Mouse (Mus musculus): ENCODE data around the gene Gm17622. TPM values are rescaled to one million over a fixed set of nuclear protein-coding genes. Genes with fewer than 3 reads are reported as not detected.

Gm17622 gene
- not detected for total RNA-seq (2021)
- long read RNA-seq, experiment 1 = 0 reads
- long read RNA-seq, experiment 2 = 0 reads

DNA sequence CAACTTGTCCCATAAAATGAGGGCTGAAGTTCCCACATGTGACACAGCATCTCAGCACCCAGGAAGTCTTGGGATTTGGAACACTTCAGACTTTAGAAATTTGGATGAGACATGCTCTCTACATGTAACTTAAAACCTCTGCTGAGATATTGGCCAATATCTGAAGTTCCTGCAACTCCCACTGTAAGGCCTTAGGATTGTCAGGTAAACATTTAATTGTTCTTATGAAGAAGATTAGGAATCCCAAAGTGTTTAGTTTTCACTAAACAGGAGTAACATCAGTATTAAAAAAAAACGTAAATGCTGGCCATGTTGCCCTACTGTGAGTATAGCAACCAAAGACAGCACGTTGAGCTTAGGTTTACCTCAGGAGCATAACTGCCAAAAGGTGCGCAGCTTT is at the start of gene Gm17622:
Gm17622 (plus strand) TSS at position 301 of the 400 bp plus-strand sequence.
- DNase-seq (ENCODE audit: low spot score in 2 of 2) = no peak
- intact Hi-C loops (cut with DNase I) = no loop called here

DNA sequence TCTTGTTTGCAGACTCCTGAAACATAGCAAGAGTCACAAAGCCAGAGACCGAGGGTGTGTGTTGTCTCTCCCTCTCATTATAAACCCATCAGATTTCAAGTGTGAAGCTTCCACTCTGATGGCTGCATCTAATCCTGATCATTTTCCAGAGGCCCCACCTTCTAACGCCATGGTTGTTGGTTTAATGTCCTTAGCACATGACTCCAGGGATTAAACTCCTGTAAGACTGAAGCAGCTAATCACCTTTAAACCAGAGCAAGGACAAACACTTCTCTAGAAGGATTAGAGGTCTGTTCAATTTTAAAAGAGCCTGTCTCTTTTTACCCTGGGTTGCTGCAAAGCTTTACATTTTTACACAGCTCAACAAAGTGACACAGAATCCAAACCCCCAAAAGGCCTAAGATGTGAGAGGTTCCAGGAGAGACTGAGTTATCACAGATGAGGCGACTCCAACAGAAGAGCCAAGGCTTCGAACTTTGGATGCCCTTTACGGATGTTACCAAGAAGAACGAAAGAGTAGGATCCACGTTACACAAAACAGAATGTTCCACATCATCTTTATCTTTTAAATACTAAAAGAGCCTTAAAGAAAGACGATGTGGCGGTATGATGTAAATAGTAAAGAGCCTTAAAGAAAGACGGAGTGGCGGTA is 40.2 kb upstream of the Gm17622 start:
- intact Hi-C loops (cut with DNase I) = no loop called here
- DNase-seq (ENCODE audit: low spot score in 2 of 2) = no peak

DNA sequence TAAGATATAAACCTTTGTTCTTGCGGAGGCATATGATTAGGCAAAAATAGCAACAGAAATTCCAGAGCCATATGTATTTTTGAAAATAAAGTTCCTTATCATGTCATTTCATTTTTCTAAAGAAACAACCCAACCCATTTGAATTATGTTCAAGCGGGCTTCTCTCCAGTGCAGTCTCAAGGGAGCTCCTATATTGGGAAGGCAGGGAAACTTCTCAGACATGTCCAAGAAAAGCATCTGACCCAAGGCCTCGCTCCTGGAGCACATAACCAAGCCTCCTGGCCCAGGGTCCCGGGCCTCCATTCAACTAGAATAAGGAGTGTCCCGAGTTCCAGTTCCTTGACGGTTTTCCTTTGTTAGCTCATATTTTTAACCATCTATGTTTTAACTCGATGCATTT is 39.7 kb upstream of the Gm17622 start:
- DNase-seq (ENCODE audit: low spot score in 2 of 2) = no peak

DNA sequence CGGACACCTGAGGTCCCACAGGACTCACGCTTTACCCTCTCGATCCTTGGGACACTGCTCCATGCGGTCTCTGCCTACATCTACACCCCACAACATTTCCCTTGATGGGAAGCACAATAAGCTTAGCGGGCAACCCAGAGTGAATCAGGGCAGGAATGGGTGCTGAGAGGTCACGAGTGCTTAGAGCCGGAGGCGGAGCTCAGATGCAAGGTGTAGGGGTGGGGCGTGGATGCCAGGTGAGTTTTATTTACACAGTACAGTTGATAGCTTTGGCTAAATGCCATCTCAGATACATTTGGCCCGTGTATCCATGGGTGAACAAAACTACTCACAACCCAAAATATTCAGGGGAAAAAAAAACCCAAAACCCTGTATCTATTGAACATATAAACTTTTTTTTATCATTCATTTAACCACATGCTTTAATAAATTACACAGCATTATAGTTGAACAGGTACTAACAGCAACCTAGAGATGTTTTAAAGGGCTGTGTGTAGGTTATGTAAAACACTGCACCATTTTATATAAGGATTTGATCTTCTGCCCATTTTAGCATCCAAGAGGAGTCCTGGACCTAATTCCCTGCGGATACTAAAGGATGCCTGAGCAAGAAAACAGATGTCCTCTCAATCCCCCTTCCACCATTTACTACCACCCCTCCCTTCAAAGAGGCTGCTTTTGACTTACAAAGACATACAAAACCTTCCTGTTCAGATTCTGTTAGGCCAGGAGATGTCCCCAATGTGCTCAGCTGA is 39.0 kb upstream of the Gm17622 start:
- intact Hi-C loops (cut with DNase I) = no loop called here
- DNase-seq (ENCODE audit: low spot score in 2 of 2) = no peak

More for the DNA sequence above, 39.7 kb upstream of the Gm17622 start:
- intact Hi-C loops (cut with DNase I) = no loop called here

DNA sequence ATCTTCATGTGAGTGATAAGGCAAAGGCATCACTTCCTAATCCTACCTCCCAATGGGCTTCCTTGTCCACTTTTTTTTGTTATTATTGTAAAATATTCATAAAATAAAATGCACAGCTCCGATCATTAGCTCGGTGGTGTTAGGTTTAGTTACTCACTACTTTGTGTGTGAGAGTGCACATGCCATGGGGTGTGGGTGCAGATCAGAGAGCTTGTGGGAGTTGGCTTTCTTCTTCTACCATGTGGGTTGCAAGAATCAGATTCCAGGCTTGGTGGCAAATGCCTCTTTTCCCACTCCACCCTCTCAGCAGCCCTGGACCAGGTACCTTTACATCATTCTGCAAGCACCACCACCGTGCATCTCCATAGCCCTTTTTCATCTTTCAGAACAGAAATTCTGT is 37.9 kb upstream of the Gm17622 start:
- DNase-seq (ENCODE audit: low spot score in 2 of 2) = no peak
- intact Hi-C loops (cut with DNase I) = no loop called here

DNA sequence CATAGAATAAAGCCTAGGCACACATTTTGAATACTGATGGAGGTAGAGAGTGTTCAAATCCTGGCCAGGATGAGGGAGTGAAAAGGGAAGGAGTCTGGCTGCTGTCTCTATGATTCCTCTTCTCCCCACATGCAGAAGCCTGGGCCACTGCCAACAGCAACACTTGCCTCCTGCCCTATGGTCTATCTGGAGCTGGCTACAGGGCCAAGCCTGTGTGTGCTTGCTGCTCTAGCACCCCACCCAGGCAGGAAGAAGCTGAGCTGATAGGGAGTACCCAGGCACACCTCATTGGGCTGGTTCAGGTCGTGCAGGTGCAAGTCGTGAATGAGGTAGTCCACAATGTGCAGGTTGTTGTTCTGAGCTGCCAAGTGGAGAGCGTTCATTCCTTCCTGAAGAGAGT is 36.2 kb upstream of the Gm17622 start:
- no peak for DNase-seq (ENCODE audit: low spot score in 2 of 2)
- intact Hi-C loops (cut with DNase I) = no loop called here

DNA sequence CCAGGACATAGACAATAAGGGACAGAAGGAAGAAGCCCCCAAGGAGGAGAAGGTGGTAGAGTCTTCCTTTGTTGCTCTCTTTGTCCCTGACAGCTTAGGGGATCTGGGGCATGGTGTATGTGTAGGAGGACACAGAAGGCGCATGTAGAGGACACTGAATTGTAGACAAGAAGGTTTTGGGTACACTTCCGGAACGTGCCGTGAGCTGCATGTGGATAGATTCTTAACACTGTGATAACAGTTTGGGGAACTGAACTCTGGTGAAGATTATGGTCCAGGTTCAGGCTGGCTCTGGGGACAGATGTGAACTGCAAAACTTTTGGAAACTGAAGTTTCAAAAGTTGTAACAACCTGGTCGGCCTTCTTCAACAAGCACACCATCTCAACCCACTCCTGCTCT is 33.0 kb upstream of the Gm17622 start:
- intact Hi-C loops (cut with DNase I) = no loop called here
- no peak for DNase-seq (ENCODE audit: low spot score in 2 of 2)

DNA sequence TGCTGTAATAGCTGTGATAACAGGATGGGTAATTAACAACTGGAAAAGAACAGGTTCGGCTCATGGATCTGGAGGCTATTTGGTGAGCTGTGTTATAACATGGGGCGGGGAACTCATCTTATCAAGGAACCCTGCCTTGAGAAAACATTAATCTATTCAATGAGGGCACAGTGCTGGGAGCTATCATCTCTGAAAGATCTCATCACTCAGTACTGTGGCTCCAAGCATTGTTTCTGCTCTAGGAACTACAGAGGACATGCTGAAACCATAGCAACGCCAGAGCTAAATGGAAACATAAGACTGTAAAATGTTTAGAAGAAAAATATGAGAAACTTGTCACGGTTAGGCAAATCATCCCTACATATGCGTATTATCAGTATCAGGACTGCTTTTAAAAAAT is 32.5 kb upstream of the Gm17622 start:
- intact Hi-C loops (cut with DNase I) = no loop called here
- DNase-seq (ENCODE audit: low spot score in 2 of 2) = peak in 1 of 2 experiments; percentile 18

DNA sequence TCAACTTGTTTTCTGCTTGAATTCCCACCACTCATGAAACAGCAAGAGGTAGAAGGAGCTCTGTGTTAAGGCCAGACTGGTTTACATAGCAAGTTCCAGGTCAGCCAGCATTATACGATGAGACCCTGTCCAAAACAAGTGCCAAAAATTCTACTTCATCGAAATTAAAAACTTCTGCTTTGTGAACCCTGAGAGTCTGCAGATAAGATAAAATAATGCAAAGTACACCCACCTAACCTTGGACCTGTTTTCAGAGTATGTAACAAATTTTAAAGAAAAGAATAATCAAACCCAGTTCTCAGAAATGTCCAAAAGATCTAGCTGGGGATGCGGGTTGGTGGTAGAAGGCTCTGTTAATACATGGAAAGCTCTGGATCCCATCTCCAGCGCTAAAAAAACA is 31.9 kb upstream of the Gm17622 start:
- intact Hi-C loops (cut with DNase I) = no loop called here
- no peak for DNase-seq (ENCODE audit: low spot score in 2 of 2)

DNA sequence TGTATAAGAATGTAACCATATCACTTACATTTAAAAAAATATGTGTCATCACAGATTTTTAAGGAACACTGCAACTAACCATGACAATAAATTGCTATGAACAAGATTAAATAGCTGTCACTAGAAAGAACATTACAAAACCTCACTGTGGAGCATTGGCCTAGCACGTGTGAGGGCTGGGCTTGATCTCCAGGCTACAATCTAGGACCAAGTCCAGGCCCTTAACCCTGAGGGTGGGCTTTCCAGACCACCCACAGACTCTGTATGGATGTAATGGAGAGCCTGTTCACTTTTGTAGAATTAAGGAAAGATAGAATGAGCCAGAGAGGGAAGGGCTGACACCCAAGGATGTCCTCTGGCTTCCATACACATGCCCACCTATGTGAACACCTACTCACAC is 27.9 kb upstream of the Gm17622 start:
- intact Hi-C loops (cut with DNase I) = no loop called here
- DNase-seq (ENCODE audit: low spot score in 2 of 2) = no peak

DNA sequence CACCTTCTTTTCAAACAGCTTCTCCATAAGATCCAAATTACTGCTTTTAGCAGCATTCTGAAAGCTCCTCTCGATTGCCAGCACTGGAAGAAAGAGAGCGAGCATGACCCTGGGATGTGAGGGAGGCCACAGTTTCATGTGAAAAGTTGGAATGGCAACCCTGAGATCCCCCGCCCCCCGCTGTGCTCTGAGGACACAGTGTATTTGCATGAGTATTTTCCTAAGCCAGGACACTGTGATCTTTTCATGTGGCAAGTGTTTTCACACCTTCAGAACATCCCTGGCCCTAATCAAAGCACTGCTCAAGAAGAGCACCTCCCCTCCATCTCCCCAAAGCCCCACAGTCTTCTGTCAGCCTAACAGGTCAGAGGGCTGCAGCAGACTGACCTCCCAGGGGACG is 25.2 kb upstream of the Gm17622 start:
- intact Hi-C loops (cut with DNase I) = no loop called here
- no peak for DNase-seq (ENCODE audit: low spot score in 2 of 2)

DNA sequence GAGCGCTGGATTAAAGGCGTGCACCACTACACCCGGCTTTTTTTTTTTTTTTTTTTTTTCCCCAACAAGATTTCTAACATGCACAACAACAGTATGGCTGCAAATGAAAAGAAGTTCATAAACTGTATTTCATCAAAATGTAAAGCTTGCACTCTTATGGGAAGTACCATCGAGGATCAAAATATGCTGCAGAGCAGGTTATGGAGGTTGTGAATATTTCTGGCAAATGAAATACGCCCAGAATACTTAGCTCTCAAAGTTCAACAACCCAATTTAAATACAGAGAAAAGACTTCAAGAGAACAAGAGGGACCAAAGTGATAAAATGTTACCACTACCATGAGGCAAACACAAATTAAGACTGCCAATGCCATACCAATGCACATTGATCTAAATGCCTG is 21.9 kb upstream of the Gm17622 start:
- no peak for DNase-seq (ENCODE audit: low spot score in 2 of 2)

DNA sequence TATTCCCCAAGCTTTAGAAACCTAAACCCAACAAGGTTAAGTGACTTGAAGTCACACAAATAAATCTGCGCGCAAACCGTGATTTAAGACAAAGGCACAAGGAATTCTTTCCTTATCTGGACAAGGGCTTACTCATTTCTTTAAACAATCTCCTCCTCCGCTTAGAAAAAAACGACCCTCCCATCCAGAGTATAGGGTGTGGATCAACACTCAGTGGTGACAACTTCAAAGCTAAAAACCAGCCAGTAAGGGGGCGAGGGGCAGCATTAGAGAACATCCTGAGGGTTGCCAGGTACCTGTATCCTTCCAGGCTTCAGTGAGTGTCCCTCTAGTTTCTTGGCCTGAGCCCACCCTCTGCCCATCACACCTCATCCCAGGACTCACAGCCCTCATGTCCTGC is 20.0 kb upstream of the Gm17622 start:
- intact Hi-C loops (cut with DNase I) = no loop called here

More for the DNA sequence above, 21.9 kb upstream of the Gm17622 start:
- intact Hi-C loops (cut with DNase I) = no loop called here

DNA sequence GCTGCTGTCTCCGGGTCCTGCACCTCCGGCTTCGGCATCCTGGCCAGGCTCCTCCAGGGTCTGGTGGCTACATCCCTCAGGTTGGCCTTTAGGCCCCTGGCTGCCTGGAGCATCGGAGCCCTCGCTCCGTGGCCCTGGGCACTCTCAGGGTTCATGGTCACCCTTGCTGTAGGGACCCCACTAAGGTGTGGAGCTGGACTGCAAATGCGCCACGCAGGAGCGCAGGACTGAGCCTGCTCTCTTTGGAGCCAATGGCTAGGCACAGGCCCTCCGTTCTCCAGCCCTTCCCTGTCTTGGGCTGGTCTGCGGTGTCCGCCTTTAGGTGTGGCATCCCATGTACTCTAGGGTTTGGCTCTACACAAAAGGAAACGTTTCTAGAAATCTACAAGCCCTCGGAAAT is 19.6 kb upstream of the Gm17622 start, which contains the start of gene Ankdd1b:
Ankdd1b (minus strand) TSS at position 242 of the 400 bp plus-strand sequence.
- DNase-seq (ENCODE audit: low spot score in 2 of 2) = no peak
- intact Hi-C loops (cut with DNase I) = no loop called here

More for the DNA sequence above, 20.0 kb upstream of the Gm17622 start:
- no peak for DNase-seq (ENCODE audit: low spot score in 2 of 2)

DNA sequence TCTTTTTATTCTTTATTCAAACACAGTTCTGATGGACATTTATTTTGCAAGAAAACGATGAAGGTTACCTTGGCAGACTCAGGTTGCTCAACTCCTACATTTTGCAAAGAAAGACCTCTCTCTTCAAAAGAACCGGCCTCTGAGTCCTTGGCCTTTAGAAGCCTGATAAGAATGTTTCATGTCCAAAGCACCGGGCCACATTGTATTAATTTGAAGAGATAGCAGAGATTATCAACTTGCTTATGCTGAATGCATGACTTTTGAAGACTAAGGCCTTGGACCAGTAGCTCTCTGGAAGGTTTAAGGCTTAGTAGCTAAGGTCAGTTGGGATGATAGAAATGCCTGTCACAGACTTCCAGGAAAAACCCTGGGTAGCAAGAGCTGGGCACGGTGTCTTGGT is 13.3 kb upstream of the Gm17622 start:
- DNase-seq (ENCODE audit: low spot score in 2 of 2) = no peak
- intact Hi-C loops (cut with DNase I) = no loop called here

DNA sequence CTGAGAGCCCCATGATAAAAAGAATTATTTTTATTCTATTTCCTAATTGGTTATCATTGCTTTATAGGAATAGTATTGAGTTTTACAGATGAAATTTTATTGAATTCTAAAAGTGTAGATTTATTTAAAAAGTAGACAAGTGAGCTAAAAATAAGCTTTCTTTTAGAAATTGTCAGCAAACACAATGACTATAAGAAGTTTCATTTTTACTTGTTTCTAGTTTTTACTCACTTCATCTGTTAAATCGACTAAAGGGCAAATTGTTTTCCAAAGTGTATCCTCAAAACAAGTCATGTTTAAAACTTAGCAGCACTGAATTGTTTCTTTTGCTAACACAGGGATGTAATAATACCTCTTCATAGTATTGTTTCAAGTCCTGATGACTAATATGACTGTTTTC is 11.5 kb upstream of the Gm17622 start:
- DNase-seq (ENCODE audit: low spot score in 2 of 2) = no peak
- intact Hi-C loops (cut with DNase I) = no loop called here

DNA sequence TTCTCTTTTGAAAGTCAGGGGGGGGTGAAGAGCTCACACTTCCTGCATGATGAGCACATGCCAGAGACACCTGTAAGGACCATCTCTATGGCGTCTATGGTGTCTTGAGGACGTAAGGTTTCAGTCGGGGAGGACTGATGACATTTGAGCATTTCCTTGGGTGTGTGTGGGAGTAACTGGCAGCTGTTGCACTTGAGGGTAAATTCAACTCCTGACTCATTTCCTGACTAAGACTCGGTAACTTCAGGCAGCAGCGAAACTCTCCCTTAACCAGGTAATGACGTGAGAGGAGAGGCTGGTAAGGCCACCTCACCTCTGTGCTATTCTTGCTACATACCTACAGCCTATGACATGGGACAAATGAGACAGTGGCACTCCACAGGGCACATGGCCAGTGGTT is 3.3 kb upstream of the Gm17622 start:
- intact Hi-C loops (cut with DNase I) = no loop called here

DNA sequence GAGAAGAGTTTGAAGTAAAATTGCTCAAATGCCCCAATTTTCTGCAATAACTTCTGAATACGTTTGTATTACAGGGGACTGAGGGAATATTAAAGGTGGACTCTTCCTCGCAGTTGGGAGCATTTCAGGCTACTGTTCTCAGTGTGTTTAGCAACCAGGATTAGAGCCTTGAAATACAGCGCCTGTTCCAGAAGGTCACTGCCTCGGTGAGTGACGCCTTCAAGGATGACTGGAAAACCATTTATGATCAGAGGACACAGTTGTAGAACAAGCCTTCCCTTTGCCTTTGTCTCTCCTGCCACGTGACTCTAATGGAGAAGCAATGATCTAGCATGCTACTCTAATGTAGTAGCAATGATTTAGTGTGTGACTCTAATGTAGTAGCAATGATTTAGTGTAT is 2.6 kb upstream of the Gm17622 start:
- intact Hi-C loops (cut with DNase I) = no loop called here
- no peak for DNase-seq (ENCODE audit: low spot score in 2 of 2)

More for the DNA sequence above, 3.3 kb upstream of the Gm17622 start:
- no peak for DNase-seq (ENCODE audit: low spot score in 2 of 2)

DNA sequence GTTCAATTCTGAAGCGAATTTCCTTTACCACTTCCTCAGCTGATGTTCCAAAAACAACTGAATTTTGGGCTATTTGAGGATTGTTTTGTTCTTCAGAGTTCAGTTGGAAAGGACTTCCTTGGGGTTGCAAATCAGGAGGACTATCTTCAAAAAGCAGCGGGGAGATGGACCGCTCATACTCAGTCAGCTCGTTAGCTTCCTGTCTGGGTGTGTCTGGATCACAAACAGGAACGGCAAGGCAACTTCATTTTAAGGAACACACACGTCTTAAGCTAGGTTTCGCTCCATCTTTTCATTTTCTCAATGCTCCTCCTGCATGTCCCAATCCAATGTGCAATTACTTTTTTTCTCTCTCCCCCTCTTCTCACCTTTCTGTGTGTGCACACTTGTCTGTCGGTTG is 6.1 kb downstream of the Gm17622 start:
- no peak for DNase-seq (ENCODE audit: low spot score in 2 of 2)
- intact Hi-C loops (cut with DNase I) = no loop called here

DNA sequence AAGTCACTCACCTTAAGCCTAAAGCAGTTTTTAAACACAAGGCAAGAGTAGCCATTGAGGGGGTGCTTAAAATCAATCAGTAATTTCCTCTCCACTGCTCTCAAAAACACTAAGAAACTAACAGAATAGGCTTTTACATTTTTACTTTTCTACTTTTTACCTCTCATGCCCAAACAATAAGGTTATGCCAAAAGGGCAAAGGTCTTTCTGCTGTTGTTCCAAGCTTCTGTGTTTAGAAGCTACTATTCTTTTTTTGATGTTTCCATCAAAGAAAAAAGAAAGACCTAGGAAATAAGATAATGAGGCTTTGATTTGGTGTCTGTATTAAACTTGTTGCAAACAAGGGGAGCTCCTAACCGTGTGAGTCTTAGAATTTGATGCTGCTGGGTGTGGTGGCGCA is 9.4 kb downstream of the Gm17622 start:
- no peak for DNase-seq (ENCODE audit: low spot score in 2 of 2)
- intact Hi-C loops (cut with DNase I) = no loop called here

DNA sequence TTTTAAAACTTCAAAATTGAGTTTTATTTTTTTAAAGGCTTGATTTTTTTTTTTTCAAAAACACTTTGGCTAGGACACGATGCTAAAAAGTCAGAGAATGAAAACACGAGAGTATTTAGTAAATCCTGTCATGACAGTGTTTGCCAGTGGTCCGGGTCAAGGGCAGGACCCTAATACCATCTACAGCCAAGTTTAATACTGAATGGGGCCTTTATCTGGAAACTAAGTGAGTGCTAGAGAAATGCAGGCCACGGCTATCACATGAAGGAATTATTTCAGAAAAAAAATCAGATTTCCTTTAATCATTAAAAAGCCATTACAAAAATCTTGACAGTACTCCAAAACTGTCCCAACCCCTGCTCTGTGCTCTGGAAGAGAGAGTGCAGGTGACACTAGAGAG is 15.1 kb downstream of the Gm17622 start:
- intact Hi-C loops (cut with DNase I) = no loop called here

More for the DNA sequence above, 15.1 kb downstream of the Gm17622 start:
- no peak for DNase-seq (ENCODE audit: low spot score in 2 of 2)

All from left cerebral cortex, postnatal 14 days (tissue).